Mouse (Mus musculus): Measurements from ENCODE around the gene Olfr324. TPM values are rescaled to one million over a fixed set of nuclear protein-coding genes. Genes with fewer than 3 reads are reported as not detected.

Olfr324 gene
- polyA plus RNA-seq, 1 experiment = not detected

- no peak for DNase-seq (ENCODE audit: low spot score)
Observed at GRCm38 (mm10) chr11:58634878-58635277, 40.0 kb downstream of the Olfr324 start.

- DNase-seq (ENCODE audit: low spot score) = no peak
Observed at GRCm38 (mm10) chr11:58636376-58636977, 41.6 kb downstream of the Olfr324 start.

GRCm38 (mm10) chr11:58638176-58638701 lies 43.3 kb downstream of the Olfr324 start:
- no peak for DNase-seq (ENCODE audit: low spot score)

GRCm38 (mm10) chr11:58640272-58640867 lies 45.5 kb downstream of the Olfr324 start, which contains the start of gene Trim58:
TSS of gene Trim58 (plus strand) at chr11:58640465.
- DNase-seq (ENCODE audit: low spot score) = no peak

- no peak for DNase-seq (ENCODE audit: low spot score)
Observed at GRCm38 (mm10) chr11:58641057-58641456, 46.1 kb downstream of the Olfr324 start.

GRCm38 (mm10) chr11:58641638-58642358 lies 46.9 kb downstream of the Olfr324 start:
- DNase-seq (ENCODE audit: low spot score) = no peak

- no peak for DNase-seq (ENCODE audit: low spot score)
Observed at GRCm38 (mm10) chr11:58643350-58643749, 48.4 kb downstream of the Olfr324 start.

Other genes starting within 250 kb of the Olfr324 start
- 1.8 TPM in 2 replicates for gene Lypd8, start 216.1 kb upstream of the Olfr324 start, polyA plus RNA-seq (2012; rRNA removed)
- 0.07 TPM in 1 of 2 replicates, not detected in the other for gene 1810065E05Rik, start 174.0 kb upstream of the Olfr324 start, polyA plus RNA-seq (2012; rRNA removed)
- gene Gm12253, start 162.6 kb upstream of the Olfr324 start, polyA plus RNA-seq (2012; rRNA removed) = not detected in 2 replicates
- gene Lypd9, start 142.2 kb upstream of the Olfr324 start, polyA plus RNA-seq (2012; rRNA removed) = not detected in 2 replicates
- not detected in 2 replicates for gene Olfr30, start 132.8 kb upstream of the Olfr324 start, polyA plus RNA-seq (2012; rRNA removed)
- not detected in 2 replicates for gene Olfr332, start 102.6 kb upstream of the Olfr324 start, polyA plus RNA-seq (2012; rRNA removed)
- gene Olfr331, start 92.5 kb upstream of the Olfr324 start, polyA plus RNA-seq (2012; rRNA removed) = not detected in 2 replicates
- not detected in 2 replicates for gene Olfr330, start 60.3 kb upstream of the Olfr324 start, polyA plus RNA-seq (2012; rRNA removed)
- not detected in 2 replicates for gene Olfr329-ps, start 48.7 kb upstream of the Olfr324 start, polyA plus RNA-seq (2012; rRNA removed)
- not detected in 2 replicates for gene Olfr328, start 39.5 kb upstream of the Olfr324 start, polyA plus RNA-seq (2012; rRNA removed)
- gene Olfr224, start 24.6 kb upstream of the Olfr324 start, polyA plus RNA-seq (2012; rRNA removed) = not detected in 2 replicates
- gene Olfr325, start 17.4 kb upstream of the Olfr324 start, polyA plus RNA-seq (2012; rRNA removed) = not detected in 2 replicates
- gene 2210407C18Rik, start 21.0 kb downstream of the Olfr324 start, polyA plus RNA-seq (2012; rRNA removed) = not detected in 2 replicates
- not detected in 2 replicates for gene Olfr323, start 35.4 kb downstream of the Olfr324 start, polyA plus RNA-seq (2012; rRNA removed)
- gene Trim58, start 45.4 kb downstream of the Olfr324 start, polyA plus RNA-seq (2012; rRNA removed) = not detected in 2 replicates
- gene Olfr322, start 63.7 kb downstream of the Olfr324 start, polyA plus RNA-seq (2012; rRNA removed) = not detected in 2 replicates
- gene Olfr320, start 86.0 kb downstream of the Olfr324 start, polyA plus RNA-seq (2012; rRNA removed) = not detected in 2 replicates
- not detected in 2 replicates for gene Olfr319, start 104.0 kb downstream of the Olfr324 start, polyA plus RNA-seq (2012; rRNA removed)
- not detected in 2 replicates for gene Olfr318, start 128.9 kb downstream of the Olfr324 start, polyA plus RNA-seq (2012; rRNA removed)
- gene Olfr317, start 144.1 kb downstream of the Olfr324 start, polyA plus RNA-seq (2012; rRNA removed) = not detected in 2 replicates
- not detected in 2 replicates for gene Olfr316, start 157.6 kb downstream of the Olfr324 start, polyA plus RNA-seq (2012; rRNA removed)
- gene Olfr315, start 178.1 kb downstream of the Olfr324 start, polyA plus RNA-seq (2012; rRNA removed) = not detected in 2 replicates
- gene Olfr314, start 187.8 kb downstream of the Olfr324 start, polyA plus RNA-seq (2012; rRNA removed) = not detected in 2 replicates
- 4.1 and 4.7 TPM in 2 replicates for gene Fam183b, start 206.8 kb downstream of the Olfr324 start, polyA plus RNA-seq (2012; rRNA removed)
- gene Olfr313, start 219.9 kb downstream of the Olfr324 start, polyA plus RNA-seq (2012; rRNA removed) = 0.01 TPM in 1 of 2 replicates, not detected in the other
- not detected in 2 replicates for gene Olfr312, start 234.1 kb downstream of the Olfr324 start, polyA plus RNA-seq (2012; rRNA removed)
- not detected in 2 replicates for gene Olfr311, start 244.1 kb downstream of the Olfr324 start, polyA plus RNA-seq (2012; rRNA removed)

Measured in urinary bladder, adult 2 months (tissue).